Mouse (Mus musculus) midbrain, embryonic 11.5 days (tissue): Measurements from ENCODE around the gene Dao. TPM values are rescaled to one million over a fixed set of nuclear protein-coding genes. Genes with fewer than 3 reads are reported as not detected.

Source experiments
- ATAC-seq: fragments of 200-750 bp; cut with Nextera tagmentation; 2 replicates; pipeline ENCODE4 v1.8.0; 2017; ENCODE audit warnings: moderate TSS enrichment, moderate library complexity; ENCODE audit not compliant: low FRiP score
- DNase-seq: peaks from one replicate; pipeline ENCODE4 v3.0.0; 2015; ENCODE audit warnings: low spot score; ENCODE audit errors: missing footprints
- H3K27ac ChIP-seq: fragments of 300-500 bp; sonication (generic); 2 replicates; pipeline ENCODE4 v1.5.1; 2014; ENCODE audit warnings: low read depth, low read length
- H3K27me3 ChIP-seq: fragments of 300-500 bp; sonication (generic); 2 replicates; pipeline ENCODE4 v1.6.1; 2014; ENCODE audit warnings: mild to moderate bottlenecking, low read length, moderate library complexity, mixed read lengths; ENCODE audit not compliant: control insufficient read depth, insufficient read depth
- H3K36me3 ChIP-seq: fragments of 300-500 bp; sonication (generic); 2 replicates; pipeline ENCODE4 v1.6.1; 2014; ENCODE audit warnings: mild to moderate bottlenecking, low read length, moderate library complexity, mixed read lengths; ENCODE audit not compliant: control insufficient read depth, insufficient read depth
- H3K4me1 ChIP-seq: fragments of 300-500 bp; sonication (generic); 2 replicates; pipeline ENCODE4 v1.6.1; 2014; ENCODE audit warnings: low read length; ENCODE audit not compliant: control insufficient read depth, insufficient read depth
- H3K4me2 ChIP-seq: fragments of 300-500 bp; sonication (generic); 2 replicates; pipeline ENCODE4 v1.6.1; 2014; ENCODE audit warnings: mild to moderate bottlenecking, moderate library complexity
- H3K4me3 ChIP-seq: fragments of 300-500 bp; sonication (generic); 2 replicates; pipeline ENCODE4 v1.5.1; 2014; ENCODE audit warnings: low read depth, low read length
- H3K9ac ChIP-seq: fragments of 300-500 bp; sonication (generic); 2 replicates; pipeline ENCODE4 v1.6.1; 2014; ENCODE audit warnings: low read length
- H3K9me3 ChIP-seq: fragments of 300-500 bp; sonication (generic); 2 replicates; pipeline ENCODE4 v1.6.1; 2016; ENCODE audit warnings: low read length; ENCODE audit not compliant: control insufficient read depth
- WGBS: fragments of 180-500 bp; shearing (Covaris S2); extraction: QIAGEN DNeasy Blood & Tissue Kit; methylation state at CpG from one replicate; pipeline ENCODE4 v1.1.7; 2014; 5-methylcytosine and 5-hydroxymethylcytosine counted together
- polyA plus RNA-seq: library from polyadenylated mRNA; unstranded; fragments of >200 nt; fragmentation: Nextera tagmentation; extraction: Ambion mirVana; gene quantifications from 2 replicates; pipeline ENCODE4 v1.2.1, GENCODE M21; 2014

Dao gene
- polyA plus RNA-seq, 1 experiment from 2014 or later: not detected

DNA sequence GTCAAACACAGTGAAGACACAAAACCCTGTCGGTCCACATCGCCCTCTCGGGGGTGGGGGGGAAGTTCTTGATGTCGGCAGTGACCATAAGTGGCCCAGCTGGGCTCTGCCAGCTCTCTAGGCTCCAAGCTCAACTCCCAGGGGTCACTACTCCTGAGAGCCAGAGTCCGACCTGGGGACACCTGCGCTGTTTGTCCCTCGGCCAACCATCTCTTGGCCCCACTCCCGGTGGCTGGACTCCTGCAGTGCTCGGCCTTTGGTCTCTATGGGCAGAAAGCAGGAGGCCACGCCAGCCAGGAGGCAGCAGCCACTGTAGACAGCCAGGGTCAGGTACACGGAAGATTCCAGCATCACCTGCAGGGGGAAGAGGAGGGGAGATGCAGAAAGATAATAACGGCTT, 24.6 kb downstream of the Dao start:
- no peak overlapping the region for H3K27ac ChIP-seq
- WGBS: 83% methylated on average over 12 of the region's 12 CpGs

DNA sequence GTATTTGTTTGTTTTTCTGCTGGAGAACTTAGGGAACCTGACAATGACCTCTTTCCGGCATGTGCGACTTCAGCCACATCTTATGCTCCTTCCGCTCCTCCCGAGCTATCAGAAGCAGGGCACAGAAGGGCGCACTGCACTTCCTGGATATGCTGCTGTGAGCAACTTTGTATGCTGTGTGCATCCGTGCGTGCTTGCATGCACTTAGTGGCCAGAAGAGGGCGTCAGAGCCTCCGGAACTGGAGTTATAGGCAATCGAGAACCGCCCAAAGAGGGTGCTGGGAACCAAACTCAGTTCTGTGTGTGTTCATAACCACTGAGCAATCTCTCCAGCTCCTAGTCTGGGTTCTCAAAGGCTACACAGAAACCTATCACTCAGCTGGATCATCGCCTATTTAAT, 27.1 kb downstream of the Dao start:
- no peaks in the 10 kb centered on the region; the same call in 1 of the 2 replicates for H3K4me1 ChIP-seq
- ATAC-seq (no peak), DNase-seq (peak; percentile 37)
- no peaks in the 10 kb centered on the region for H3K9me3 ChIP-seq
- no peak overlapping the region for H3K27ac ChIP-seq
- H3K4me2 ChIP-seq: no peak overlapping the region
- H3K4me3 ChIP-seq: no peak overlapping the region
- no peak overlapping the region for H3K9ac ChIP-seq
- H3K36me3 ChIP-seq: no peaks in the 10 kb centered on the region
- WGBS: 88% methylated on average over 12 of the region's 12 CpGs
- H3K27me3 ChIP-seq: no peaks in the 10 kb centered on the region

More for the DNA sequence above, 24.6 kb downstream of the Dao start:
- Histone ChIP-seq H3K4me3 (no peak overlapping the region), H3K9me3 (no peaks in the 10 kb centered on the region), H3K36me3 (no peaks in the 10 kb centered on the region), H3K4me1 (no peaks in the 10 kb centered on the region; the same call in none of the 2 replicates), H3K4me2 (no peak overlapping the region), H3K27me3 (no peaks in the 10 kb centered on the region), H3K9ac (no peak overlapping the region)
- ATAC-seq (no peak), DNase-seq (no peak)

DNA sequence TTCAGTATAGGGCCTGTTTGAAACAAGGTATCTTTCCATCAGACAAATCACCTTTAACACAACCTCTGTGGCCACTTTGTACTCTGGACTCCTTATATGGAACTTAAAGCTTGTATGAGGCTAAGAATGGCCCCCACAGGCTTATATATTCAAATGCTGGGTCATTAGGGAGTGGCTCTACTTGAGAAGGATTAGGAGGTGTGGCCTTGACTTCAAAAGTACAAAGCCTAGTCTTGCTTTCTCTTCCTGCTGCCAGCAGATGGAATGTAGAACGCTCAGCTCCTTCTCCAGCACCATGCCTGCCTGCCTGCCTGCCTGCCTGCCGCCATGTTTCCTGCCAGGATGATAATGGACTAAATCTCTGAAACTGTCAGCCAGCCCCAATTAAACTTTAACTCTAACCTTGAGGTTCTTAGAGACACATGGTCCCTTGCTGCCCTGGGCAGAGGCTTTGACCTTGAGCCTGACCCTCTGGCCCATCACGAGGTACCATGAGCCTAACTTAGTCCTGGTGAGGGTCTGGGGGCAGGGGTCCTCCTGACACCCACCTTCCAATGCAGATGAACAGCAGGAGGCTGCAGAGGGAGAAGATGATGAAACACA, 28.8 kb downstream of the Dao start:
- ATAC-seq (no peak), DNase-seq (peak; percentile 45)
- Histone ChIP-seq H3K4me3 (no peak overlapping the region), H3K4me2 (no peak overlapping the region), H3K27me3 (no peaks in the 10 kb centered on the region), H3K36me3 (no peaks in the 10 kb centered on the region), H3K9me3 (no peaks in the 10 kb centered on the region), H3K9ac (no peak overlapping the region), H3K4me1 (no peaks in the 10 kb centered on the region; the same call in 1 of the 2 replicates), H3K27ac (no peak overlapping the region)
- 75% methylated on average over 3 of the region's 3 CpGs for whole genome bisulfite sequencing

DNA sequence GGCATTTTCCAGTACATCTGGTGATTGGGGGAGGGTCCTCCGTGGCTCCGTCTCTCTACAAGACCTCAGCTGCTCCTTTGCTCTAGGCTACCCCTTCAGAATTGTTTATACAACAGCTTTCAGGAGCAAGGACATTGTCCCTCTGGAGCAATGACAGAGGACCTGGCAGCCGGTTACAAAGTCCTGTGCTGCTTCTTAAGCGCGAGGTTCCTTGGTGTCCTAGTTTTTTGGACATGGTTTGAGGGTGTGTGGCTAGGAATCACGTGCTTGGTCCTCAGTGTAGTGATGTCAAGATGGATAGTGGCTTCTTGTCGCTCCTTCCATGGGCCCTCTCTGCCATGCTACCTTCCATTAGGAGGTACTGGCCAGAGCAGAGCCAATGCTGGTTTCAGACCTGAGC, 30.9 kb downstream of the Dao start:
- Histone ChIP-seq H3K27ac (no peak overlapping the region), H3K9ac (no peak overlapping the region), H3K4me1 (no peaks in the 10 kb centered on the region; the same call in 1 of the 2 replicates), H3K9me3 (no peaks in the 10 kb centered on the region), H3K36me3 (no peaks in the 10 kb centered on the region), H3K4me3 (no peak overlapping the region), H3K27me3 (no peaks in the 10 kb centered on the region), H3K4me2 (no peak overlapping the region)
- ATAC-seq (no peak), DNase-seq (peak; percentile 53)
- WGBS: 84% methylated on average over 7 of the region's 7 CpGs

DNA sequence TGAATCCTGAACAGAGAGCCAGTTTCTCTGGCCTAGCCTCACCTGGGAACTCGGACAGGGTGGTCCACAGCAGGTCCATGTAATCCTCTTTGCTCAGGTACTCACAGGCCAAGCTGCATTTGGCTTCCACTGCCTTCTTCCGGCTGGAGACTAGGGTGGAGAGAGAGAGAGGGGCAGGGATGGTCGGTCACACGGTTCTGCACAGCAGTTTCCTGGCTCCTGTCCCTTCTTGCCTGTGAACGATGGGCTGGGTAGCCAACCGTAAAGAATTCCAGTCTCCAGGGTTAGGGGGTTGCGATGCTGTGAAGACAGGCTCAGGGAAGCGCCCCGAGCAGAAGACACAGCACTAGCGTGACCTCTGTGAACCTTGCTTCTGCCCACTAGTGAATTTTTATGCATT, 31.6 kb downstream of the Dao start:
- no peaks in the 10 kb centered on the region; the same call in 1 of the 2 replicates for H3K4me1 ChIP-seq
- H3K4me3 ChIP-seq: no peak overlapping the region
- no peaks in the 10 kb centered on the region for H3K9me3 ChIP-seq
- H3K27me3 ChIP-seq: no peaks in the 10 kb centered on the region
- no peaks in the 10 kb centered on the region for H3K36me3 ChIP-seq
- no peak overlapping the region for H3K9ac ChIP-seq
- no peak for ATAC-seq
- no peak overlapping the region for H3K27ac ChIP-seq
- H3K4me2 ChIP-seq: no peak overlapping the region
- peak; percentile 77 for DNase-seq
- WGBS: 47% methylated on average over 10 of the region's 10 CpGs

DNA sequence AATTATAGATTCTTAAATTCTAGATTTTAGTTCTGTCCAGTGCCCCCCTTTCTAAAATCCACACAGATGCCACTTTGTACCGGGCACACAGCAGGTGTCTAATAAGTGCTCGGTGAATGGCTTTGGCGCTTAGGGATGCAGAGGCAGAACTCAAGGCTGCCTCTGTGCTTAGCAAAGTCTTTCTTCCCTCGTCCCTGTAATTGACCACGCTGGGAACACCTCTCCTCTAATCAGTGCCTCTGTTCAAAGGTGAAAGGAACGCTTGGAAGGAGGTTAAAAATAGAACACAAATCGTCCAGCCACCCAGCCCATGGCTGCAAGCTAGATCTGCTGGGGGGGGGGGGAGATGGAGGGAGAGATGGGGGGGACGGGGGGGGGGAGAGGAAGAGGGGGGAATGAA, 37.0 kb downstream of the Dao start:
- H3K4me3 ChIP-seq: no peak overlapping the region
- no peaks in the 10 kb centered on the region for H3K27me3 ChIP-seq
- peak; percentile 57 for DNase-seq
- no peak for ATAC-seq
- no peak overlapping the region for H3K27ac ChIP-seq
- H3K4me2 ChIP-seq: no peak overlapping the region
- H3K4me1 ChIP-seq: peaks cover 2% of the 10 kb centered on the region; the same call in 1 of the 2 replicates
- H3K36me3 ChIP-seq: no peaks in the 10 kb centered on the region
- 37% methylated on average over 7 of the region's 8 CpGs for WGBS
- no peaks in the 10 kb centered on the region for H3K9me3 ChIP-seq
- H3K9ac ChIP-seq: no peak overlapping the region

DNA sequence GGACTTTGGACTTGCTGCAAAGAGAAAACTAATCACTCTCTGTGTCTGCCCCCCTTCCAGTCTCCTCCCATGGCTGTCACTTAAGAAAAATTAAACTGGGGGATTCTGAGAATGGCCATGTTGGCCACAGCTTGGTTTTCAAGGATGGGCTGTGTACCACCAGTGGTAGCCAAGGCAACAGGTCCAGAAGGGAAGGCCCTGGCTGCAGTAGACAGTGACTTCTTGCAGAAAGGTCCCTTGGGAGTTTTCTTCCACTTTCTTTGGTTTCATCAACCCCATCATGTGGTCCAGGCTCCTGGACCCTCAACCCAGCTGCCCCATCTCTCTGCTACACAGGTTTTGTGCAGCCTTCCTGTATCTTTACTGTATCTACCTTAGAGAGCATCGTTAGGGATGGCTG, 37.4 kb downstream of the Dao start:
- Histone ChIP-seq H3K4me3 (no peak overlapping the region), H3K9me3 (no peaks in the 10 kb centered on the region), H3K4me2 (no peak overlapping the region), H3K27me3 (no peaks in the 10 kb centered on the region), H3K4me1 (peaks cover 2% of the 10 kb centered on the region; the same call in 1 of the 2 replicates), H3K9ac (no peak overlapping the region), H3K36me3 (no peaks in the 10 kb centered on the region), H3K27ac (no peak overlapping the region)
- DNase-seq: peak; percentile 81
- no peak for ATAC-seq
- WGBS: 58% methylated on average over 1 of the region's 1 CpGs

DNA sequence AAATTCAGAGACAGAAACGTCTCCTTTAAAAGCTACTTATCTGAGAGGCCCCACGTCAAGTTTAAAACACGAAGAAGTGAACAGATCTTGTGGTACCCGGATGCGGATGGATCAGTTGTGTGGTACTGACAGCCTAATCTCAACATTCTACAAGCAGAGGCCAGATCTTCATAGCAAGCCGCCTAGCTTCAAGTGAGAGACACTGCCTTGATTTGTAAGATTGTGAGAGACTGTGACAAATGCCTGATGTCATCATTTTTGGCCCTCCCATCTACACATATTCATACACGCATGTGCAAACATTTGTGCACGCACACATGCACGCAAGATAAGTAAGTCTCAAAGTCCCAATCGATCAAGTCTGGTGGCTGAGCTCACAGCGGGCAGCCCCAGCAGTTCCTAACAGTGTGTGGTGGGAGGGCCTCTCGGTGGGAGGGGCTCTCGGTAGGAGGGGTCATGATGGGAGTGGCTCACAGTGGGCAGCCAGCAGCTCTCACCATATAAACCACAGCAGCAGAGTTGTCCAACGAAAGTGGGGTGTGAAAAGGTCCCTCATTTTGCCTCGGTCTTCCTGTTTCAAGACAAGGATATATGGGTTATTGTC, 37.9 kb downstream of the Dao start:
- Histone ChIP-seq H3K36me3 (no peaks in the 10 kb centered on the region), H3K9ac (no peak overlapping the region), H3K27me3 (no peaks in the 10 kb centered on the region), H3K9me3 (no peaks in the 10 kb centered on the region), H3K4me2 (no peak overlapping the region), H3K4me3 (no peak overlapping the region), H3K27ac (no peak overlapping the region), H3K4me1 (peaks cover 2% of the 10 kb centered on the region; the same call in 1 of the 2 replicates)
- DNase-seq (peak; percentile 82), ATAC-seq (0 out of 2 replicates have a peak, but pooled peaks have one; percentile 30)
- WGBS: 23% methylated on average over 15 of the region's 15 CpGs

DNA sequence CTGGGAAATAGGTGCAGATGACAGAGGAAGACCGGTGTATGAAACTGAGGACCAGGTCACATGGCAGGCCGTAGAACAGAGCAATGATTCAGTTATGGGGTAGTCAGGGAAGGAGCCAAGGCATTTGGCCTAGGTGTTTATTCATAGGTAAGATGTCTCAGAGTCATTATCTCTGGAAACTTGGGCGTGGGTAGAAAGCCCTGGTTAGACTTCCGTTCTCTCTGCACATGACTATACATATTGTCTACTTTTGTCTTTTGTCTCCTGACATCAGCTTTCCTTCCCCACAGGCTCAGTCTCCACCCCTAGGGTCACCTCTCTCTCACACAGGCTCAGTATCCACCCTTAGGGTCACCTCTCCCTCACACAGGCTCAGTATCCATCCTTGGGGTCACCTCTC, 40.3 kb downstream of the Dao start:
- Histone ChIP-seq H3K9ac (no peak overlapping the region), H3K36me3 (no peaks in the 10 kb centered on the region), H3K27ac (no peak overlapping the region), H3K4me2 (no peak overlapping the region), H3K4me3 (no peak overlapping the region), H3K4me1 (peaks cover 2% of the 10 kb centered on the region; the same call in 1 of the 2 replicates), H3K9me3 (no peaks in the 10 kb centered on the region), H3K27me3 (no peaks in the 10 kb centered on the region)
- WGBS: 79% methylated on average over 4 of the region's 4 CpGs
- ATAC-seq (no peak), DNase-seq (no peak)
